Mouse (Mus musculus) embryonic fibroblast, embryonic 13.5 days (primary cell): ENCODE data around the gene Ccdc61. TPM values are rescaled to one million over a fixed set of nuclear protein-coding genes. Genes with fewer than 3 reads are reported as not detected.
"Not testable (repeated sequence)": the region's sequence is repeated elsewhere in the genome, so short reads cannot be mapped to it uniquely, and the experiment has no call there.

Experiments
- H3K27ac ChIP-seq: 2 replicates; pipeline ENCODE4 v1.5.1; 2012; ENCODE audit warnings: low read length, control low read depth, inconsistent platforms; ENCODE audit not compliant: insufficient read depth
- H3K4me1 ChIP-seq: 2 replicates; pipeline ENCODE4 v1.6.1; 2011; ENCODE audit warnings: low read length; ENCODE audit not compliant: control insufficient read depth, insufficient read depth
- H3K4me3 ChIP-seq: 2 replicates; pipeline ENCODE4 v1.5.1; 2011; ENCODE audit warnings: mild to moderate bottlenecking, control low read depth, low read length; ENCODE audit not compliant: insufficient read depth
- CTCF ChIP-seq: IDR thresholded peaks from 2 replicates; pipeline ENCODE4 v1.5.1; 2011; ENCODE audit warnings: mild to moderate bottlenecking, control low read depth, low read length, moderate library complexity, borderline replicate concordance; ENCODE audit not compliant: insufficient read depth
- POLR2A ChIP-seq: IDR thresholded peaks from 2 replicates; pipeline ENCODE4 v1.6.1; 2011; ENCODE audit warnings: low read depth, mild to moderate bottlenecking, control low read depth, low read length, moderate library complexity
- polyA plus RNA-seq: library from polyadenylated mRNA; stranded (reverse); fragments of >200 nt; gene quantifications from 2 replicates; pipeline ENCODE4 v1.2.4, GENCODE M21; 2011; ENCODE audit warnings: low read depth; ENCODE audit not compliant: missing spikeins, insufficient read length

Gene Ccdc61
- polyA plus RNA-seq, 1 experiment, result 10.5 TPM

GRCm38 (mm10) chr7:18890848-18891247 is 19.4 kb downstream of the Ccdc61 start:
- Histone ChIP-seq H3K4me1 (no peaks in the 10 kb centered on the region), H3K27ac (no peak overlapping the region), H3K4me3 (no peak overlapping the region)
- no peak for TF ChIP-seq CTCF
- TF ChIP-seq POLR2A, result no peak

DNA sequence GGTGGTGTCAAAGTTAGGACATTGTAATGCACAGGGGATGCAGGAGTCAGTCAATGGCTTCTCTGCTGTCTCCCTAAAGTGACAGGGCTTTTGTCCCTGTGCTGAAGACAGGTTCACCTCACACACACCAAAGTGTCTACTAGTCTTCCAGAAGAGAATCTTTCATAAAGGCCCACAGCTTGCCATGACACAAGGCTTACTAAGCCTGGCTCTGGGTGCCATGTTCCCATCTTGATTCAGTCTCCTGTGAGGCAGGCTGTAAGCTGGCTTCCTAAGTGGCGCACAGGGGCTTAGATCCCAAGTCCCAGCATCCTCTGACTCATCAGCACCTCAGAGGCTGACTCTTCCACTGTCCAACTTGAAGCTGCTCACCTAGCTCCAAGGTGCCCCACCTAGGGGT is 23.3 kb downstream of the Ccdc61 start:
- H3K4me3 ChIP-seq, result no peak overlapping the region
- TF ChIP-seq POLR2A (no peak), CTCF (no peak)
- H3K4me1 ChIP-seq, result no peaks in the 10 kb centered on the region
- H3K27ac ChIP-seq, result no peak overlapping the region

DNA sequence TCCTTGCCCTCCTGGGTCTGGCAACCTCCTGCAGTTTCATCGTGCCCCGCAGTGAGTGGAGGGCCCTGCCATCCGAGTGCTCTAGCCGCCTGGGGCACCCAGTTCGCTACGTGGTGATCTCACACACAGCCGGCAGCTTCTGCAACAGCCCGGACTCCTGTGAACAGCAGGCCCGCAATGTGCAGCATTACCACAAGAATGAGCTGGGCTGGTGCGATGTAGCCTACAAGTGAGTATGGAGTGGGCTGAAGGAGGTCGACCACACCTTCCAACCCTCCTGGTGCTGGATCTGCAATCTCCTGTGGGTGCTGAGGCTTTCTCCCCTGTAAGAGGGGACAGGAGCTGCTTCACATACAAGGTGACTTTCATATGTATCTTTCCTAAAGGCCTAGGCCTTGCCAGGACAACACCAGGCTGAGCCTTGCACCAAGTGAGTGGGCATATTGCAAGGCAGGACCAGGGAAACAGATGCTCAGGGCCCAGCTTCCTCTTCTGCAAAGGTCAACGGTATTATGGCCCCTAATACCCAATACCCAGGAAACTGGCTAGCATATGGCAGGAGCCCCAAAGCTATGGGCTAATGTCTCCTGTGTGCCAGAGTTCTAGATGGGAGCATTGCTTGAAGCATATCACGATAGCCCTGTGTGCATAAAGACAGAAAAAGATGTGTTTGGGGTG is 25.3 kb downstream of the Ccdc61 start:
- Histone ChIP-seq H3K27ac (no peak overlapping the region), H3K4me3 (no peak overlapping the region), H3K4me1 (no peaks in the 10 kb centered on the region)
- TF ChIP-seq CTCF (no peak), POLR2A (no peak)

DNA sequence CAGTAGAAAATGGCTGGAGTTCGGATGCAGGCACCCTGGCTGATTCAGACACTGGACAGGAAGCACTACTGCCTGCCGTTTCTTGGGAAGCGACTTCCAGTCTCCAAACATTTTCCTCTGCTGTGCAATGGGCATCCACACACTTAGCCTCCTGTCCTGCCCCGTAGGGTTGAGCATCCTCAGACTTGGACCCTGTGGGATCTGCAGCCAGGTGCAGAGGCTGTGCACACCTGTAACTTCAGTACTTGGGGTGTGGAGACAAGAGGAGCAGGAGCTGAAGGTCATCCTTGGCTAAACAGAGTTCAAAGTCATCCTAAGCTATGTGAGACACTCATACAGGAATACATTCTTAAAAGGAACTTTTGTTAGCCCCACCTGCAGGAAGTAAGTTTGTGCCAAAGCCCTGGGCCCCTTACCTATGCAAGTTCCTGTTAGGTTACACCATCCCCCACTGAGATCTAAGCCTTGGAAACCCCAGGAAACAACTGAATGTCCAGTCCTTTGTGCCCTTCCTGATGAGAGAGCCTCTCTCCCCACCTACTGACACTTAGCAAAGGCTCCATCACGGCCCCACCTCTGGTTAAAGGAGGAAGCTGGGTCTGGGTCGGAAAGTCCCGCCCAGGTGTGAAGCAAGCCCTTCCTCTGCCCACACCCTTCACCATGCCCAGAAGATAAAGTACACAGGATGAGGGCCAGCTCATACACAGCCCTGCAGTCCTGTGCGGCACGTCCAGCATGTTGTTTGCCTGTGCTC is 26.0 kb downstream of the Ccdc61 start:
- Histone ChIP-seq H3K4me1 (no peaks in the 10 kb centered on the region), H3K27ac (no peak overlapping the region), H3K4me3 (no peak overlapping the region)
- TF ChIP-seq CTCF, result no peak
- TF ChIP-seq POLR2A, result no peak

DNA sequence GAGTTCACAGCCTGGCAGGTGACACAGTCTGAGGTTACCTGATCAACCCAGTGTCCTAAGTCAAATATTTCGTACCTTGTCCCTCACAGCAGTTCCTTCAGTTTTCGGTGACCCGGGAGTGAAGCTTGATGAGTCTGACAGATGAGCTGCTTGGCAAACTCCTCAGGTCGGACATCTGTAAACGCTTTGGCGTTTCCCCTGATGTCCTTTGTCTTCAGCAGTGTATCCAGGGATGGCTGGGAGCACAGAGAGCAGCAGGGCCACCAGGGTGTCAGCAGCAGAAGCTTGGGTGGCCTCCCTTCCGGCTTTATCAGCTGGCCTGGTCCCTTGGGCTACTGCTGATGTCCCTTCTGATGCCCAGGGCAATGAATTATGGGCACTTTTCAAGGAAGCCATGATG is 31.5 kb downstream of the Ccdc61 start:
- no peaks in the 10 kb centered on the region for H3K4me1 ChIP-seq
- H3K27ac ChIP-seq, result no peak overlapping the region
- TF ChIP-seq CTCF, result no peak
- TF ChIP-seq POLR2A, result no peak
- no peak overlapping the region for H3K4me3 ChIP-seq

GRCm38 (mm10) chr7:18875372-18875771 is 34.8 kb downstream of the Ccdc61 start:
- Histone ChIP-seq H3K27ac (no peak overlapping the region), H3K4me3 (no peak overlapping the region), H3K4me1 (no peaks in the 10 kb centered on the region)
- TF ChIP-seq CTCF (no peak), POLR2A (no peak)

- no peak overlapping the region for H3K27ac ChIP-seq
These were observed 37.0 kb downstream of the Ccdc61 start for GRCm38 (mm10) chr7:18873253-18873652.

DNA sequence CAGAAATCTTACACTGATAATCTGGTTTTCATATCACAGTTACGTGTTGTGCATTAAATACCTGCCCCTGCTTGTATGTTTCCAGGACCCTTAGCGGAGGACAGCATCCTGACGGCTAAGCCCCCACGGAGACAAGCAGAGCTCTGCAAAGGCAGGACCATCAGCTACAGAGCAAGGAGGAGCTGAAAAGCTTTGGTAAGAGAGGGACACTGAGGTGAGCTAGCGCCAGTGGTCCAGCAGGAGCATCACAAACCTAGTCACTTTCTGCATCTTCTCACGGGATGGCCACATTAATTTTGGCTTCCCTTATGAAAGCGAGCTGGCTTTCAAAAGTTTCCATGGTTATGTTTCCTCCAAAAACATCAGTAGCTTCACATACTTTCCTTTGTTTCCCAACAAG is 37.4 kb downstream of the Ccdc61 start:
- H3K4me3 ChIP-seq, result peak overlapping the region; percentile 11
- TF ChIP-seq CTCF (no peak), POLR2A (no peak)
- H3K27ac ChIP-seq, result no peak overlapping the region
- H3K4me1 ChIP-seq, result no peaks in the 10 kb centered on the region

More at GRCm38 (mm10) chr7:18873253-18873652, 37.0 kb downstream of the Ccdc61 start:
- H3K4me3 ChIP-seq, result peak overlapping the region; percentile 11
- H3K4me1 ChIP-seq, result no peaks in the 10 kb centered on the region
- peak; percentile 42 for TF ChIP-seq POLR2A
- TF ChIP-seq CTCF, result peak; percentile 81; the same call in 1 of the 2 replicates

GRCm38 (mm10) chr7:18872014-18872802 is 38.0 kb downstream of the Ccdc61 start:
- H3K4me3 ChIP-seq, result peak overlapping the region; percentile 11
- H3K27ac ChIP-seq, result no peak overlapping the region
- H3K4me1 ChIP-seq, result no peaks in the 10 kb centered on the region
- TF ChIP-seq POLR2A (no peak), CTCF (no peak)

DNA sequence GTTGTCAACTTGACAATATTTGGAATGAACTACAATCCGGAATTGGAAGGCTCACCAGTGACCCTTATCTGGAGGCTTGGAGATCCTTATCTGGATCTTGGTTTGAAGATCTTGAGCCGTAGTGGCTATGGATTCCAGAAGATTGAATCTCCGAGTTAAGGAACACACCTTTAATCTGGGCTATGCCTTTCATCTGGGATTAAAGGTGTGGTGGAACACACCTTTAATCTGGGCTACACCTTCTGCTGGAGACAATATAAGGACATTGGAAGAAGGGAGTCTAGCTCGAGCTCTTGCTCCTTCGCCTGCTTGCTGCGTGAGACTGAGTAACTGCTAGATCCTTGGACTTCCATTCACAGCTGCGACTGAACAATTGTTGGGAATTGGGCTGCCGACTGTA is 39.2 kb downstream of the Ccdc61 start, which contains the start of gene Pglyrp1:
TSS of gene Pglyrp1 (plus strand) at position 301 of the 400 bp plus-strand sequence.
- not testable (repeated sequence) for H3K27ac ChIP-seq, H3K4me1 ChIP-seq, H3K4me3 ChIP-seq
